Mouse (Mus musculus): ENCODE data around the gene Jsrp1. TPM values are rescaled to one million over a fixed set of nuclear protein-coding genes. Genes with fewer than 3 reads are reported as not detected.

The Jsrp1 gene
- polyA plus RNA-seq (2021), result not detected

DNA sequence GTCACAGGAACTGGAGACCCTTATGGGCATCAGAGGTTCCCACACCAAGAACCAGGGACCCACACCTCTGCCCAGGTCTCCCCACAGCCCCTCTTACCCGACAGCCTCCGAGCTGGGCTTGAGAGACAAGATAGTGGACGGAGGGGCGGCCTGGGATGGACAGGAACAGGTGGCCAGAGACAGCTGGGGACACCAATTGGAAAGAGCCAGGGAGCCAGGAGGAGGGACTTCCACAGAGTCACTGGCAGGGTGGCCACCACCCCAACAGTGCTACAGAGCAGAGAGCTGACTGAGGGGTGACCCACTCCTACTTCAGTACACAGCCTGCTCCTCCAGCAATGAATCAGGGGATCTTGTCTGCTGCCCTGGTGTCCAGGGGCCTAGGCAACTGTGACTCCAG, at the start of gene Jsrp1:
Gene Jsrp1 (minus strand): TSS at position 133 of the 400 bp plus-strand sequence.
- peaks cover 3% of the 10 kb centered on the region for H3K27me3 ChIP-seq
- ATAC-seq, result no peak
- ChIA-PET CTCF (interaction anchor here (2.1 kb wide), 1 partner anchor 68 kb away, joined by 8 read pairs; no protein-coding TSS in a partner anchor), POLR2A (no interaction called here)
- TF ChIP-seq CTCF (IDR thresholded peaks at IDR 0.05), result no peak
- no peak for DNase-seq (ENCODE audit: low read depth, low spot score)
- in situ Hi-C loops (cut with MboI; ENCODE audit: low pct_unique_long_range_greater_than_20kb), result no loop called here

DNA sequence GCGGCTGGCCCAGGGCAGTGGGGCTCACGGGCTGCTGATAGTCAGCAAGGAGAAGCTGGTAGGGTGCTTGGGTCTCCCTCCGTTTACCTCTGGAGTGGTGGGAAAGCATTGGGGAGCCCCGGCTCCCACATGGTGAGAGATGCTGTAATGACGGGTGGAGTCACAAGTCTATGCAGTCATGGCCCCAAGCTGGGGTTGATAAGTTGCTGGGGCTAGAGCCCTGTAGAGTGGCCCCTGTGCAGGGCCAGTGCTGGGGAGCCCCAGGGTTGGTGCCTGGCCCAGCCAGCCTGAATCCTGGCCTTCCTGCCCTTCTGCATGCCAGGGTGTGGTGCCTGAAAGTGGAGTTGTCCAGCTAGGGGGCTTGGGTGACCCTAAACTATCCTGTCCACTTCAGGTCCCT, 49.0 kb upstream of the Jsrp1 start:
- DNase-seq (ENCODE audit: low read depth, low spot score) (no peak), ATAC-seq (no peak)
- H3K27me3 ChIP-seq, result no peaks in the 10 kb centered on the region
- in situ Hi-C loops (cut with MboI; ENCODE audit: low pct_unique_long_range_greater_than_20kb), result no loop called here
- ChIA-PET CTCF (no interaction called here), POLR2A (no interaction called here)
- TF ChIP-seq CTCF (IDR thresholded peaks at IDR 0.05), result no peak

DNA sequence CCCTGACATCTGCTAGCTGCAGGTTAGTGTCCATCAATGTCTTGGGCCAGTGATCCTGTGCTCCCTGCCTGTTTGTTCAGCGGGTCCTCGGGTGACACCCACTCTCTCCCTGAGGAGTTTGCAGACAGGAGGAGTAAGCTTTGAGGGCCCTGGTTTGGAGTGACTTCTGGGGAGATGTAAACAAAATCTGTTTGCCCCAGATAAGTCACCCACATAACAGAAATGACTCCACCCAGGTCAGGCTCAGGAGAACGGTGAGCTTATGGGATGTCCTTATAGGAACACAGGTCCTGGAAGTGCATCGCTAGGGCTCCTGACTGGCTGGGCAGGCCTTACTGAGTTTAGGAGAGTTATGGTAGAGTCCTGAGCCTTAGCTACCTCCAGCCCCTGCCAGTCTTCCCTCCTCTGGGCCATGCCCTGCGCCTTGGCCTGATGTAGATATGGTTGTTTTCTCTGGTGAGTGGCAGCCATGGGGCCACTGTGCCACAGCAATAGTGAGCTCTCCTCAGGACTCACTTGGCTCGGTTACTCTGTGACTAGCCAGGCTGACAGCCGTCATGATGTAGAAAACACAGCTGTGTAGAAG, 45.1 kb upstream of the Jsrp1 start:
- DNase-seq (ENCODE audit: low read depth, low spot score), result no peak
- TF ChIP-seq CTCF (IDR thresholded peaks at IDR 0.05), result no peak
- no peaks in the 10 kb centered on the region for H3K27me3 ChIP-seq
- in situ Hi-C loops (cut with MboI; ENCODE audit: low pct_unique_long_range_greater_than_20kb), result no loop called here
- ATAC-seq, result no peak
- POLR2A ChIA-PET, result interaction anchor here (1.4 to 2.4 kb wide), 2 partner anchors 13 to 28 kb away, joined by 4 to 8 read pairs; no protein-coding TSS in a partner anchor
- CTCF ChIA-PET, result interaction anchor here (1.6 to 2.3 kb wide), 4 partner anchors 13 to 23 kb away, joined by 3 to 8 read pairs (median 5); no protein-coding TSS in a partner anchor

DNA sequence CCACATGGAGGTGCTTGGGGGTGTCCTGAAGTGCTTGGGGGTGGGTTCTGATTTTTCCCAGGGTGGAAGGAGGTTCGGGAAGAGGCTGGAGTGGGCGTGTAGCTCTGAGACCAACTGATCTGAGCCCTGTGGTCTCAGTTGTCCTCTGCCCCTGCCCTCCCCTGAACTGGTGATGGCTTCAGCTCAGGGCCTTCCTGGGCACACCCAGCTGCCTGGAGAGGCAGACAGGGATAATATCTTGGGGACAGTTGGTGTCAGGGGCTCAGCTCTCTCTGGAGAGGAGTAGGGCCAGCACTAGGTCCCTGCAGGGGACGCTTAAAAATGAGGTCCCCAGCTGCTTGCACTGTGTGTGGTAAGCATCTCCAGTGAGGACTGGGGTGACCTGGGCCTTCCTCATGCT, 44.5 kb upstream of the Jsrp1 start:
- no peak for DNase-seq (ENCODE audit: low read depth, low spot score)
- TF ChIP-seq CTCF (IDR thresholded peaks at IDR 0.05), result no peak
- H3K27me3 ChIP-seq, result no peaks in the 10 kb centered on the region
- ATAC-seq, result no peak
- in situ Hi-C loops (cut with MboI; ENCODE audit: low pct_unique_long_range_greater_than_20kb), result no loop called here
- ChIA-PET POLR2A (interaction anchor here (1.4 to 2.4 kb wide), 2 partner anchors 12 to 27 kb away, joined by 4 to 8 read pairs; no protein-coding TSS in a partner anchor), CTCF (interaction anchor here (1.6 to 1.8 kb wide), 3 partner anchors 13 to 23 kb away, joined by 3 to 5 read pairs (median 5); no protein-coding TSS in a partner anchor)

DNA sequence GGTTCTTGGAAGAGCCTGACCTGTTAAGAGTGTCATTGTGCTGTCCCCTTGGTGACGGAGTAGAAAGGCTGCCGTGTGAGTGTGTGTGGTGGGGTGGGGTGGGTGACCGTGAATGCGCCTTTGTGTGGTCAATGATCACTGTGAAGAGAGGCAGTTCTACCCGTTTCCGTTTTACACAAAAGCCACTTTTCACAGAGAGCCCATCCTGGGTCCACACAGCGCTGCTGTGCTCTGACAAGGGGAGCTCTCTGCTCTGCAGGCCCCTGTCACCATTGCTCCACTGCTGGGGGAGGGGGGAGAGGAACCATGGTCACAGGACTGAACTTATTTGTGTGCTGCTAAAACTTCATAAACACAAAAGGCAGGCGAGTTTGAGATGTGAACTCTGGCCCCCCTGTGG, 44.1 kb upstream of the Jsrp1 start:
- ATAC-seq (no peak), DNase-seq (ENCODE audit: low read depth, low spot score) (no peak)

DNA sequence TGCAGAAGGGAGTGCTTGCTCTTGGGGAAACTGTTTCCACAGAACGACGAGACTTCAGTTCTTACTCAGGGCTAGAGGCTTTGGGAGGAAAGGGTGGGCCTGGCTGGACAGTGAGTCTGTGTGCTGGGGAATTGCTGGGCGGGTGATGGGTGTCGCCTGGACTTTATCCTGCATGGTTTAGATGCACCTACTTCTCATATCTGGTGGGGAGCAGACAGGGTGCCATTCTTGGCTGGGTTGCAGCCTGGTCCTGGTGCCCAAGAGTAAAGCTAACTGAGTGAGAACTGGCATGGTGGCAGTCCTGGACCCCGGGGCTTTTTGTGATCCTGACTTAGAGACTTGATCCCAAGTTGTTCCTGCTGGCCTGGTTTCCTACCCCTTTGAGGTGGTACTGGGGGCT, 43.6 kb upstream of the Jsrp1 start:
- ChIA-PET POLR2A (no interaction called here), CTCF (no interaction called here)
- DNase-seq (ENCODE audit: low read depth, low spot score) (no peak), ATAC-seq (no peak)
- in situ Hi-C loops (cut with MboI; ENCODE audit: low pct_unique_long_range_greater_than_20kb), result no loop called here
- TF ChIP-seq CTCF (IDR thresholded peaks at IDR 0.05), result no peak
- no peaks in the 10 kb centered on the region for H3K27me3 ChIP-seq

More for the DNA sequence above, 44.1 kb upstream of the Jsrp1 start:
- no peaks in the 10 kb centered on the region for H3K27me3 ChIP-seq
- TF ChIP-seq CTCF (IDR thresholded peaks at IDR 0.05), result no peak
- in situ Hi-C loops (cut with MboI; ENCODE audit: low pct_unique_long_range_greater_than_20kb), result no loop called here
- CTCF ChIA-PET, result interaction anchor here (1.6 to 1.8 kb wide), 3 partner anchors 12 to 24 kb away, joined by 3 to 5 read pairs (median 5); no protein-coding TSS in a partner anchor
- POLR2A ChIA-PET, result interaction anchor here (1.4 to 2.4 kb wide), 2 partner anchors 12 to 27 kb away, joined by 4 to 8 read pairs; no protein-coding TSS in a partner anchor

DNA sequence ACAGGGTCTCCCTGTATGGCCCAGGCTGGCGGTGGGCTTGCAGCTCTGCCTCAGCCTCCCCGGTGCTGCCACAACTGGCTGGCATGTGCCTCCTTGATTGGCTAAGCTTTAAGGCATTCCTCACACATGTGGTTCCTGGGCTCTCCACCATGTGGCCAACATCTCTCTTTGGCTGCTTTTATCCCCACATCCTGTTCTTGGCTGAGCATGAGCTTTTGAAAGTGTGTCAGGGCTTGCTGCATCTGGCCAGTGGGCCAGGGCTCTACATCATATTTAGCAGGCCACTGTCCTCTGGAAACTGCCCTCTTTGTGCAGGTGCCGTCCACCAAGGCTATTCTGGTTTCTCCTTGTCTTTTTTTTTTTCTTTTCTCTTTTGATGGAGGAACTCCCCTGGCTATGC, 43.0 kb upstream of the Jsrp1 start:
- POLR2A ChIA-PET, result interaction anchor here (1.2 kb wide), 1 partner anchor 29 kb away, joined by 3 read pairs; no protein-coding TSS in a partner anchor
- no peak for TF ChIP-seq CTCF (IDR thresholded peaks at IDR 0.05)
- no peak for DNase-seq (ENCODE audit: low read depth, low spot score)
- in situ Hi-C loops (cut with MboI; ENCODE audit: low pct_unique_long_range_greater_than_20kb), result no loop called here
- ATAC-seq, result no peak
- H3K27me3 ChIP-seq, result no peaks in the 10 kb centered on the region
- CTCF ChIA-PET, result interaction anchor here (0.8 kb wide), 1 partner anchor 25 kb away, joined by 3 read pairs; no protein-coding TSS in a partner anchor

DNA sequence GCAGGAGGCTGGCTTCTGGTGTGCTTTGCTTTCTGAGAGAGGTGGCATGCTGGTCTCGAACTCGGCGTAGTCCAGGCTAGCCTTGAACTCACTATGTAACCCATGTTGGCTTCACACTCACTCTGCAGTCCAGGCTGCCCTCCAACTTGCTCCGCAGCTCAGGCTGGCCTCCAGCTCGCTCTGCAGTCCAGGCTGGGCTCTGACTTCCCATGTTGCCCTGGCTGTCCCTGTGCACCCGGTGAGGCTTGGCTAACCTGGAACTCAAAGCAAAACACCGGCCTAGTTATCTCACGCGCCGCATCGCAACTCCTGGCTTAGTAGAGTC, 42.4 kb upstream of the Jsrp1 start:
- ATAC-seq, result no peak
- no peaks in the 10 kb centered on the region for H3K27me3 ChIP-seq
- in situ Hi-C loops (cut with MboI; ENCODE audit: low pct_unique_long_range_greater_than_20kb), result no loop called here
- TF ChIP-seq CTCF (IDR thresholded peaks at IDR 0.05), result no peak
- ChIA-PET CTCF (interaction anchor here (0.7 to 0.8 kb wide), 2 partner anchors 25 to 27 kb away, joined by 3 read pairs; no protein-coding TSS in a partner anchor), POLR2A (interaction anchor here (1.2 kb wide), 1 partner anchor 28 kb away, joined by 3 read pairs; no protein-coding TSS in a partner anchor)
- DNase-seq (ENCODE audit: low read depth, low spot score), result no peak

DNA sequence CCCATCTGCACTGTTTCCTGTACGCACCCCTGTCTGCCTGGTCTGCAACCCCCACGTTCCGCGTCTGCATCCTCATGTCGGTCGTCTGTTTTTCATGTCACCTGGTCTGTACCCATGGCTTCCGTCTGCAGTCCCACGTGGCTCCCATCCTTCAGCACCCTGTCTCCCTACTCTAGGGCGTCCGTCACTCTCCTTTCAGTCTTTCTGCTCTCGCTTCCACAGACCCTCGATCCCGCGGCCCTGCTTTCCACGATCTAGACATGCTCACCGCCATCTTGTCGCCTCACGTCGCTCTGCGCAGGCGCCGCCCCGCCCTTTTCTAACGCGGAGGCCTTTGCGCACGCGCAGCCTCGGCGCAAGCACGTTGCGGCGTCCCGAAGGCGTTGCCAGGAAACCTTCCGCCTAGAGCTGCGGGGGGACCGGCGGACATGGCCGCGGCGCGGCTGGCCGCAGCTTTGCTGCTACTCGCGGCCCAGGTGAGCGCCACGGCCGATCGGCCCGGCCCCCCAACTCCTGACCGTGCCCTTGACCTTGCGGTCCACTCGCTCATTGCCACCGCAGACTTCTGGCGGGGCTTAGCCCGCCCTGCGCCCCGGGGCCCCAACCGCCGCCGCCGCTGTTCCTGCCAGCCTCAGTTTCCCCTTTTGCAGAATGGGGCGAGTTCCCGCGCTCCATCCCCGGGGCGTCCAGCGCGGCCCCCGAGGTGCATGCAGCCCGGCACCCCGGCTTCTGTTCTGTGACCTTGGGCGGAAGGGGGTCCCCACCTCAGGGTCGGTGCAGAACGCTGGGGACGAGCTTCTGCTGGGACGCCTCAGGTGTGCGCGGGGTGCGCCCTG, 41.8 kb upstream of the Jsrp1 start, which contains the start of the genes Lsm7 and Sppl2b:
Gene Lsm7 (minus strand): TSS at position 297 of the 836 bp plus-strand sequence.
Gene Sppl2b (plus strand): TSS at position 363 of the 836 bp plus-strand sequence.
- ATAC-seq, result peak; percentile 42
- CTCF ChIA-PET, result interaction anchor here (0.7 kb wide), 1 partner anchor 28 kb away, joined by 3 read pairs; no protein-coding TSS in a partner anchor

DNA sequence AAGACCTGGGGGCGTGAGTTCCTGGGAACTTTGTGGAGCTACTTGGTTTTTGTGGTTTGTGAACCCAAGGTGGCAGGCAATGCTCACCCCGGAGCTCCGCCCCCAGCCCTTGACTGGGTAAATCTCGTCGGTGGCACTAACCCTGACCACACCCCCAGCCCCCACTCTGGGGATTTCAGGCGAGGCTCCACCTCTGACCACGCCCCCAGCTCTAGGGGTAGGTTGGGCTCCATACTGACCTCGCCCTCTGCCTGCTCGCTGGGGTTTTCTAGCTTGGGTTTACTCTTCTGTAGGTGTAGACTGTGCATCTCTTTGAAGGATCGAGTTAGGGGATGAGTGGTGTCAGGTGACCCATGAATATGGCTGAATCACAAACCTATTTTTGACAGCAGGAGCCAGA, 35.3 kb upstream of the Jsrp1 start:
- no peak for TF ChIP-seq CTCF (IDR thresholded peaks at IDR 0.05)
- ATAC-seq (no peak), DNase-seq (ENCODE audit: low read depth, low spot score) (no peak)
- ChIA-PET POLR2A (no interaction called here), CTCF (no interaction called here)
- peaks cover 13% of the 10 kb centered on the region for H3K27me3 ChIP-seq
- in situ Hi-C loops (cut with MboI; ENCODE audit: low pct_unique_long_range_greater_than_20kb), result no loop called here

More for the DNA sequence above, 41.8 kb upstream of the Jsrp1 start, which contains the start of the genes Lsm7 and Sppl2b:
- TF ChIP-seq CTCF (IDR thresholded peaks at IDR 0.05), result no peak
- POLR2A ChIA-PET, result interaction anchor here (0.6 to 1.2 kb wide), 2 partner anchors 16 to 28 kb away, joined by 3 read pairs; partner anchors contain the start of gene Tmprss9
- in situ Hi-C loops (cut with MboI; ENCODE audit: low pct_unique_long_range_greater_than_20kb), result no loop called here
- DNase-seq (ENCODE audit: low read depth, low spot score), result peak; percentile 51
- H3K27me3 ChIP-seq, result no peaks in the 10 kb centered on the region

All from Patski (cell line).